Mouse (Mus musculus): ENCODE results near the gene Zbtb11. TPM values are rescaled to one million over a fixed set of nuclear protein-coding genes. Genes with fewer than 3 reads are reported as not detected.
"Not testable (repeated sequence)": the region's sequence is repeated elsewhere in the genome, so short reads cannot be mapped to it uniquely, and the experiment has no call there.

Gene Zbtb11
- polyA plus RNA-seq, 1 experiment from 2014 or later, result 8.7 TPM

GRCm38 (mm10) chr16:56038090-56038489, 64.4 kb downstream of the Zbtb11 start:
- peak overlapping the region; percentile 69 for H3K4me2 ChIP-seq
- peak overlapping the region; percentile 81 for H3K9ac ChIP-seq
- H3K9me3 ChIP-seq (replicated peaks), result no peaks in the 10 kb centered on the region
- H3K36me3 ChIP-seq (replicated peaks), result peaks cover 19% of the 10 kb centered on the region
- H3K27me3 ChIP-seq, result no peaks in the 10 kb centered on the region
- H3K4me3 ChIP-seq (replicated peaks), result peak overlapping the region; percentile 86
- H3K4me1 ChIP-seq (replicated peaks), result peaks cover 26% of the 10 kb centered on the region
- WGBS (ENCODE audit: insufficient replicate concordance), result 23% methylated on average over 8 of the region's 8 CpGs
- ATAC-seq (ENCODE audit: insufficient read depth), result peak; percentile 2; the same call in 1 of the 2 replicates
- H3K27ac ChIP-seq (replicated peaks), result peak overlapping the region; percentile 86

DNA sequence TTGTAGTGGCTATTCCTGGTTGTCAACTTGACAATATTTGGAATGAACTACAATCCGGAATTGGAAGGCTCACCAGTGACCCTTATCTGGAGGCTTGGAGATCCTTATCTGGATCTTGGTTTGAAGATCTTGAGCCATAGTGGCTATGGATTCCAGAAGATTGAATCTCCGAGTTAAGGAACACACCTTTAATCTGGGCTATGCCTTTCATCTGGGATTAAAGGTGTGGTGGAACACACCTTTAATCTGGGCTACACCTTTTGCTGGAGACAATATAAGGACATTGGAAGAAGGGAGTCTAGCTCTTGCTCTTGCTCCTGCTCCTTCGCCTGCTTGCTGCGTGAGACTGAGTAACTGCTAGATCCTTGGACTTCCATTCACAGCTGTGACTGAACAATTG, 74.4 kb downstream of the Zbtb11 start, which contains the start of gene Senp7:
Gene Senp7, plus strand, starts transcription at position 301 of the 400 bp plus-strand sequence.
- WGBS (ENCODE audit: insufficient replicate concordance), result no CpG with 5 or more reads among the region's 4 CpGs
- ATAC-seq (ENCODE audit: insufficient read depth), result not testable (repeated sequence)

DNA sequence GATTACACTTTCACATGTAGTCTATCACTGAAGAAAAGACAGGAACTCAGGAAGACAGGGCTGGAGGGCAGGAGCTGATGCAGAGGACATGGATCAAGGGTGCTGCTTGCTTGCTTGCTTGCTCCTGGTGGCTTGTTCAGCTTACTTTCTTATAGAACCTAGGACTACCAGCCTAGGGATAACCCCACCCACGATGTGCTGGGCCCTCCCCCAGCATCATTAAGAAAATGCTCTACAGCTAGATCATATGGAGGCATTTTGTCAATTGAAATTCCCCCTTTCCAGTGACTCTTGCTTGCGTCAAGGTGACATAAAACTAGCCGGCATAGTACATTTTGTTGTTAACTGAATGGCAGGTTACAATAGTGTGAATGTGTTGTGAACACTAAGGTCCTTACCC, 82.2 kb downstream of the Zbtb11 start:
- no peak overlapping the region for H3K9ac ChIP-seq
- no peak for ATAC-seq (ENCODE audit: insufficient read depth)
- no peaks in the 10 kb centered on the region for H3K9me3 ChIP-seq (replicated peaks)
- no peak overlapping the region for H3K4me2 ChIP-seq
- H3K27ac ChIP-seq (replicated peaks), result no peak overlapping the region
- H3K4me1 ChIP-seq (replicated peaks), result peaks cover 7% of the 10 kb centered on the region
- no peaks in the 10 kb centered on the region for H3K27me3 ChIP-seq
- no peaks in the 10 kb centered on the region for H3K36me3 ChIP-seq (replicated peaks)
- H3K4me3 ChIP-seq (replicated peaks), result no peak overlapping the region
- 84% methylated on average over 3 of the region's 3 CpGs for WGBS (ENCODE audit: insufficient replicate concordance)

More for the DNA sequence above, 74.4 kb downstream of the Zbtb11 start, which contains the start of gene Senp7:
- H3K4me3 ChIP-seq (replicated peaks); H3K9me3 ChIP-seq (replicated peaks); H3K27me3 ChIP-seq; H3K27ac ChIP-seq (replicated peaks); H3K36me3 ChIP-seq (replicated peaks); H3K9ac ChIP-seq; H3K4me2 ChIP-seq; H3K4me1 ChIP-seq (replicated peaks): not testable (repeated sequence)

DNA sequence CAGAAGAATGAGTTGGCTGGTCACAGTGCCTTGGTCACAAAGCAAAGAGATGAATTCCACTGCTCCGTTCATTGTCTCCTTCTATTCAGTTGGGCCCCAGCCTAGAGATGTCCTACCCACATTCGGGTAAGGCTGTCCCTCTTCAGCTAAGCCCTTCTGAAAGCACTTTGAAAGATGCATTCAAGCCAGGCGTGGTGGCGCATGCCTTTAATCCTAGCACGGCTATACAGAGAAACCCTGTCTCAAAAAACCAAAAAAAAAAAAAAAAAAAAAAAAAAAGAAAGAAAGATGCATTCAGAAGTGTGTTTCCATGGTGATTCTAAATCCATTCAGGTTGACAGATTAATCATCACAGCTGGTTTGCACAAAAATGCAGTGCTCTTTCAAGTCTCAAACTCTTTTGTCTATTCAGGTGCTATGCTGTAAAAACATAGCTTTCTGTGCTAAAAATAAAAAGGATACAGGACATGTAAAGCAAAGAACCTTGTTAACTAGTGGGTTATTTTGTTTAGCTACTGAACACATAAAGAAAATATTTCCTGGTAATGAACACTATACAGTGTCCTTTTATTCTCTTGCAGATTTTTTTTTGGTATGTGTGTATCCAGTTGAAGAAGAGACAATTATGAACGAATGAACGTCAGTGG, 83.4 kb downstream of the Zbtb11 start:
- Histone ChIP-seq H3K36me3 (replicated peaks) (no peaks in the 10 kb centered on the region), H3K4me1 (replicated peaks) (peaks cover 7% of the 10 kb centered on the region), H3K27me3 (no peaks in the 10 kb centered on the region), H3K4me3 (replicated peaks) (no peak overlapping the region), H3K9ac (no peak overlapping the region), H3K9me3 (replicated peaks) (no peaks in the 10 kb centered on the region), H3K27ac (replicated peaks) (no peak overlapping the region), H3K4me2 (no peak overlapping the region)
- no peak for ATAC-seq (ENCODE audit: insufficient read depth)
- WGBS (ENCODE audit: insufficient replicate concordance), result 68% methylated on average over 7 of the region's 7 CpGs

DNA sequence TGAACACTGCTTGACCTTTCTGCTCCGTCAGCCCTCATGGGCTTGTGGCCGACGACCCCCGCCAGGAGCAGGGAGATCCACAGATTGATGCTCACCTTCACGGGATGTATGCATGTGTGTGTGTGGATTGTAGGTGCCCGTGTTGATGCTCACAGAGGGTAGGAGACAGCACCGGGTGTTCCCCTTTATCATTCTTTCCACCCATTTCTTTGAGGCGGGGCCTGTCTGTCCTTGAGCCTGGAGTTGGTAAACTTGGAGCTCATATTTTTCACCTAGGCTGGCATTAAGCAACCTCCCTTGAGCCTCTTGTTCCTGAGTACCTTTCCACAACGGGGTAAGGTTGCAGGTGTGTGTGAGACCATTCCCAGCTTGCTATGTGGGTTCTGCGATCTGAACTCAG, 84.5 kb downstream of the Zbtb11 start:
- 55% methylated on average over 10 of the region's 10 CpGs for WGBS (ENCODE audit: insufficient replicate concordance)
- Histone ChIP-seq H3K4me2 (no peak overlapping the region), H3K9me3 (replicated peaks) (no peaks in the 10 kb centered on the region)

More for the DNA sequence above, 84.5 kb downstream of the Zbtb11 start:
- ATAC-seq (ENCODE audit: insufficient read depth), result no peak
- Histone ChIP-seq H3K9ac (no peak overlapping the region), H3K4me3 (replicated peaks) (no peak overlapping the region), H3K27ac (replicated peaks) (no peak overlapping the region), H3K27me3 (no peaks in the 10 kb centered on the region), H3K4me1 (replicated peaks) (peaks cover 7% of the 10 kb centered on the region), H3K36me3 (replicated peaks) (no peaks in the 10 kb centered on the region)

Other genes with a start within 250 kb of the Zbtb11 start
- 1.8 and 2.1 TPM in 2 replicates for gene Nfkbiz, start 135.0 kb upstream of the Zbtb11 start, polyA plus RNA-seq (2015; fragmentation: Nextera tagmentation; extraction: Ambion mirVana)
- 0.43 and 0.44 TPM in 2 replicates for gene Nxpe3, start 78.6 kb upstream of the Zbtb11 start, polyA plus RNA-seq (2015; fragmentation: Nextera tagmentation; extraction: Ambion mirVana)
- gene Cep97, start 39.0 kb upstream of the Zbtb11 start, polyA plus RNA-seq (2015; fragmentation: Nextera tagmentation; extraction: Ambion mirVana), result 3.5 and 3.9 TPM in 2 replicates
- gene Rpl24, start 7.6 kb upstream of the Zbtb11 start, polyA plus RNA-seq (2015; fragmentation: Nextera tagmentation; extraction: Ambion mirVana), result 281 and 346 TPM in 2 replicates
- gene Pcnp, start 55.9 kb downstream of the Zbtb11 start, polyA plus RNA-seq (2015; fragmentation: Nextera tagmentation; extraction: Ambion mirVana), result 85.2 and 93.7 TPM in 2 replicates
- gene Trmt10c, start 63.9 kb downstream of the Zbtb11 start, polyA plus RNA-seq (2015; fragmentation: Nextera tagmentation; extraction: Ambion mirVana), result 12.7 and 12.9 TPM in 2 replicates
- 16.3 and 18.9 TPM in 2 replicates for gene Senp7, start 74.5 kb downstream of the Zbtb11 start, polyA plus RNA-seq (2015; fragmentation: Nextera tagmentation; extraction: Ambion mirVana)
- gene Impg2, start 230.4 kb downstream of the Zbtb11 start, polyA plus RNA-seq (2015; fragmentation: Nextera tagmentation; extraction: Ambion mirVana), result 0.12 and 0.14 TPM in 2 replicates